Mouse (Mus musculus): Measurements from ENCODE around the gene Zfp711.

Gene Zfp711

GRCm38 (mm10) chrX:112600511-112601305, at the start of gene Zfp711:
Zfp711 (plus strand) TSS chrX:112600526.
- in situ Hi-C loops (cut with MboI; ENCODE audit: low pct_unique_long_range_greater_than_20kb in 1 of 2, low sequenced_read_pairs in 2 of 2, unreplicated experiment in 1 of 2), result no loop called here

- in situ Hi-C loops (cut with MboI; ENCODE audit: low pct_unique_long_range_greater_than_20kb in 1 of 2, low sequenced_read_pairs in 2 of 2, unreplicated experiment in 1 of 2), result no loop called here
Observed at GRCm38 (mm10) chrX:112567716-112568115, 32.6 kb upstream of the Zfp711 start.

GRCm38 (mm10) chrX:112601306-112602120, 1.2 kb downstream of the Zfp711 start:
- in situ Hi-C loops (cut with MboI; ENCODE audit: low pct_unique_long_range_greater_than_20kb in 1 of 2, low sequenced_read_pairs in 2 of 2, unreplicated experiment in 1 of 2), result no loop called here

- in situ Hi-C loops (cut with MboI; ENCODE audit: low pct_unique_long_range_greater_than_20kb in 1 of 2, low sequenced_read_pairs in 2 of 2, unreplicated experiment in 1 of 2), result no loop called here
Observed at GRCm38 (mm10) chrX:112675525-112675924, 75.2 kb downstream of the Zfp711 start.

GRCm38 (mm10) chrX:112680605-112681004, 80.3 kb downstream of the Zfp711 start:
- in situ Hi-C loops (cut with MboI; ENCODE audit: low pct_unique_long_range_greater_than_20kb in 1 of 2, low sequenced_read_pairs in 2 of 2, unreplicated experiment in 1 of 2), result no loop called here

Data from mouse embryonic stem cell (cell line).